Mouse (Mus musculus) thymus, postnatal 25 days (tissue): ENCODE data around the gene Rpp25.

ENCODE experiments used
- DNase-seq: peaks from one replicate; pipeline ENCODE4 v3.0.0; 2022

The Rpp25 gene

DNA sequence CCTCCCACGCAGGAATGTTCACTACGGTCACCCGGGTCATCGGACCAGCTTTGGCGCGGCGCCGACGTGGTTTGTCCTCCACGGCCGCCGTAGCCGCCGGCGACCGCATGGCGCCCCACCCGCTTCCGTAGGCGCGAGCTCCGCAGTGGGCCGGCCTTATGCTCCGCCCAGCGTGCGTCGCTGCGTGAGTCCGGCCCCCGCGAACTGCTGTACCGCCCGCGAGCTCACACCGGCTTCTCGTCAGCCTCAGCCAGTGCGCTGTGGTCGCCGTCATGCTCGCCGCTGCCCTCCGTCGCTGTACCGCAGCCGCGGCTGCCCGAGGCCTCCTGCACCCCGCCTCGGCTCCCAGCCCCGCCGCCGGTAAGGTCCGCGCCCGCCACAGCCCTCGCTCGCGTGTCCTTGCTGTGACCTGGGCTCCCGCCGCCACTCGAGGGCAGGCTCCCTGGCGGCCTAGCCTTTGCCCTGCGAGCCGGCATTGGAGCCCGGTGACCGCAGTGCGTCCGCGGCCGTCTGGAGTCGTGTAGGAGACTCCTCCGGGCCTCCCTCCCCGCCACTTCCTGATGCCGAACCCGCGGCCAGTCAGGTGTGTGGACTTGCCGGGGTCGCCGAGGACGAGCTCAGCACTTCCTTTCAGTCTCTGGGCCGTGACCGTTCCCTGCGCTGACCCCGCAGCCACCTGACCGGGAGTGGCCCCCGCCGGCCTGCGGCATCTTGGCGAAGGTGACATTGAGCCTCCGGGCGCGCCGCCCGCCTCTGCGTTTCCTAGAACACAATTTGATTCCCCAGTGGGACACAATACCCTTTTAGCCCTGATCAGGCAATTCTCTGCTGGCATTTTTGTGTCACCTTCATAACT lies 17.5 kb downstream of the Rpp25 start, which contains the start of gene Cox5a:
Gene Cox5a (plus strand): TSS at position 219 of the 856 bp plus-strand sequence.
- DNase-seq = peak; percentile 90

DNA sequence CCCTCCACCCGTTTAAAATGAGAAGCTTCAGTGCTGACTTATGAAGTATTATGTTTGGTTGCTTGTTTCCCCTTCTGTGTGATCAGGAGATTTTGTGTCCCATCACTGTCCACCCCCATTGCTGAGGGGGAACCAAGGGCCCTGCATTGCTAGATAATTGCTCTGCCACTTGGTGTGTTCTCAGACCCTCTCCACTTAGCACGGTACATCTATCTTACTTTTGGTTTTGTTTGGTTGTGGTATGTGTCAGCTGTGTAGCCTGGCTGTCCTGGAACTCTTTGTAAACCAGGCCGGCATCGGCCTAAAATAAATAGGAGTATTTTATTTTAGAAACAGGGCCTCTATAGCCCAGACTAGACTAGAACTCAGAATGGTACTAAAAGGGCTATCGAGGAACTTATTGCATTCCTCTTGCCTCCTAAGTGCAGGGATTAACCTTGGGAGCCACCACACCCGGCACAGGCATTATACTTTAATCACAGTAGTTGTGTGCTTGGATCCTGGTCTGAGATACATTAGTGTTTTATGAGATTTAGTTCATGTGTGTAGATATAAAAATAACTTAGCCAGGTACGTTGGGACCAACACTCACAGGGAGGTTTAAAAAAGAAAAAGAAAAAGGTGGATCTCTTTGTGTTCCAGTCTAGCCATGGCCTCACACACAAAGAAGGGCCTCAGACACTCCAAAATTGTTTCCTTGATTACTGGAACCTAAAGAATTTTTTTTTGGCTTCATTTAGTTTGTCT lies 18.5 kb downstream of the Rpp25 start:
- no peak for DNase-seq

DNA sequence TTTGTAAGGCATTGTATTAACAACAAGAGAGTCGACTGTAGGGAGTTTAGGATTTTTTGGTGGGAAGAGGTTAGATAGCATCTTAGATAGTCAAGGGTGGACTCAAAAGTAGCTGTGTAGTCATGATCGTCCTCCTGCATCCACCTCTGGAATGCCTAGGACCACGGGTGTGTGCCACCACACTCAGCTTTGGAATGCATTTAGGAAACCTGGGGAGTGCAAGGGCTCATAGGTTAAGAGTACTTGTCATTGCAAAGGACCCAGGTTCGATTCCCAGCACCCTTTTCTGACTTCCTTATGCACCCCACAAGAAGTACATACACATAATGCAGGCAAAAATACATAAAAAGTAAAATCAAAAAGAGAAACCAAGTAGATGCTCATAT lies 19.0 kb downstream of the Rpp25 start:
- no peak for DNase-seq

DNA sequence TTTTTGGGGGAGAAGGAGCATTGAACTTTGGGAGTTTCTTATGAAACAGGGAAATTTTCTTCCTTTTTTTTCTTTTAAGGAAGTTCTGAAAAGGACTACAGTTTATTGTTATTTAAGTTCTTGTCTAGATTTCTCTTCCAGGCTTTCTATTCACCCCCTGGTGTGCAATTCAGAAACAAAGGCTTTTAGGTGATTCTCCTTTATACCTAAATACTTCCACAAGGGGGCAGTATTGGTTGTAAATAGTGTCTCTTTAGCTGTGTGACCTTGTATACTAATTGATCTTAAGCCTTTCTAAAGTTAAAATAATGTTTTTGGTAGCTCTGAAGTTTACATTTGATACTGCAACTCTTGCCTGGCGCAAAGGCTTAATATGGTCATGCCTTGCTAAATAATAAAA lies 19.9 kb downstream of the Rpp25 start:
- no peak for DNase-seq

DNA sequence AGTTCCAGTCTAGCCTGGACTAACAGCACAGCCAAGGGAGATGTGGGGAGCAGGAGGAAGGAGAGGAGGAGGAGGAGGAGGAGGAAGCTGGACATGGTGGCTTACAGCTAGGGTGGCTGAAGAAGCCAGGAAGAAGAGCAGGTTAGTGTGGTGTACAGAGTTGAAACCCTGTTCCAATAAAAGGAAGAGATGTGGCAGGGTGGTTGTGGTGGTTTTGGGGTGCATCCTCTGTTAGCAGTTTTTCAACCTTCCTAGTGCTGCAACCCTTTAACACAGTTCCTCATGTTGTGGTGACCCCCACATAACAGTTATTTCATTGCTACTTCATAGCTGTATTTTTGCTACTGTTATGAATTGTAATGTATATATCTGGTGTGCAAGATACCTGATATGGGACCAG lies 20.6 kb downstream of the Rpp25 start:
- no peak for DNase-seq

DNA sequence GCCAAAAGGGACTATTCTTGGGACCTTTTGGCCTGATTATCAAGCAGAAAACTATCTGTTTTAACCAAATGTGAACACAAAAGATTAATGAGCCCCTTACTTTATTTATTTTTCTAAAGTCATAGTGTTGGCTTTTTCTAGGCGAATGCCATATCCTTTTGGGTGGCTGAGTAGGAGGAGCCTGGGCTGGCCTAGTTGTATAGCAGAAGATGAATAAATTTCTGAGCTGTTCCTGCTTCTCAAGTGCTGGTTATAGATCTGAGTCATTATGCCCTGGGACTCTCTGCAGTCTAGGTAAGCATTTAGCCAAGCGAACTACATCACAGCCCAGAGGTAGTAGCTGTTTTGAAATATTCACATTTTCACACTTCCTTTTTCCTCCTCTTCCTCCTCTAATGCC lies 21.7 kb downstream of the Rpp25 start:
- no peak for DNase-seq

DNA sequence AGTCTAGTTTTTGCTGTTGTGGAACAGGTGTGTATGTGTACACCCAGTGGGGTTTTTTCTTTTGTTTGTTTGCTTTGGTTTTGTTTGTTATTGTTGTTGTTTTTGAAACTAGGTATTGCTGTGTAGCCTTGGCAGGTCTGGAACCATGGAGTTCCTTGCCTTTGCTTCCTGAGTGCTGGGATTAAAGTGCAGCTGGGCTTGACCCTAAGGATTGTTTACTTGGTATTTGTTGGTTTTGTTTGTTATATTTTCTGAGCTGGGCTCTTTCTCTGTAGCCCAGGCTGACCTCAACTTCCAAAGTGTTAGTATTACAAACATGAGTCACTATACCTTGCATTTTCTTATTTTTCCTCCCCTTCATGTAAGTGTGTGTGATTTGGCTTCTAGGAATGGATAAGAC lies 22.6 kb downstream of the Rpp25 start:
- no peak for DNase-seq

DNA sequence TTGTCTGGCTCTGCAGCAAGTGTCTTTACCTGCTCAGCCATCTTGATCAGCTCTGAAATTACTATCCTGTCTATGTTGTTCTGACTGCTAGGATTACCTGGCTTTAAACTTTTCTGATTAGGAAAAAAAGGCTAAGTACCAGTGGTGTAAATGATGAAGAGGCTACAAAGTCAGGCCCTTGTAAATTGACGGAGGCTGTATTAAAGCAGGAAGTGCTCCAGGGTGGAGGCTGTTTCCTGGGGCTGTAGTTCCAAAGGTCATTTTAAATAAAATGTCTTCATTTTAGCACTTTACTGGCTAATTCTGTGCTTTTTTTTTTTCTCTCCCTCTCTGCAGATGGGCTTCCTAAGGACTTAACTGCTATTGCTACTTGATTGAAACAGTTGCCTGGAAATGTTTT lies 28.1 kb downstream of the Rpp25 start:
- DNase-seq = no peak

DNA sequence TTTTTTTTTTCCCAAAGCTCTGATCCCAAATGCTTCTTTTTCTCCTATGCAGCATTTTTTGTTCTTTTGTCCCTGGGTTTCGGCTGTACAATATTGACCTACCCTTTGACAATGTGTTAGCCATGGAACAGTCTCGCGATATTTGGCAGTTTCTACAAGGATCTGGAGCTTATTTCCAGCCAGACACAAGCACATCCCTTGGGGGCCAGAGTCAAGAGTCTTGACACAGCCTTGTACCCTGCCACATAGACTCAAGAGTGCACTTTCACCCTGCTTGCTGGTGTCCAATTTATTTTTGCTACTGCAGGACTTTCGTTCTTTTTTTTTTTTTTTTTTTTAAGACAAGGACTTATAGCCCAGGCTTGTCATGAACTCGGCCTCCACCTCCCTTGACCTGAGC lies 32.5 kb downstream of the Rpp25 start:
- no peak for DNase-seq

DNA sequence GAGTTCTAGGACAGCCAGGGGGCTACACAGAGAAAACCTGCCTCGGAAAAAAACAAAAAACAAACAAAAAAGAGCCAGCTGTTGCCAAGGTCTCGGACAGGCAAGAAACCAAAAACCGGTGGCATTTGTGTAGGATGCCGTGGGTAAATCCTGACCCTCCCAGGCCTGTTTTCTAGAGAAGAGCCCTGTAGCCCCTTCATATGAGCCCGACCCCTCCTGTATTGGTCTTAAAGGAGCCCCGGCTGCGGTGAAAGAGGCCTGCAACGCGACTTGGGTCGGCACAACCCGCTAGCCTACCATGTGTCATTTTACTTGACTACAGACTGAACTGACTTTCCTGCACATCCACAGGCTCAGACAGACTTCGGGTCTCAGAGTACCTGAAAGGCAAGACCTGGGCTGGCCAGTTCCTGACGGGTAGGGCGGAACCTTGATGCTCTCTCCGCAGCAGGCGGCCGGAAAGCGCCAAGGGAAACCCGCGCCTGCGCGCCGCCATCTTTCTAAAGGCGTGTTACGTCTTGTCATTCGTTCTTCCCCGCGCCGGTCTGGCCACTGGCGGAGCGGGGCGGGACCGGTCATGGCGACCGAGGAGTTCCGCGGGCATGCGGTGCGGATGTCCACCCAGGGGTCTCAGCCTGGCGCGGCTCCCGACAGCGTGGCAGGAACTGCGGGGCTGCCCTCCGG lies 33.4 kb downstream of the Rpp25 start, which contains the start of gene Fam219b:
Gene Fam219b (plus strand): TSS at position 485 of the 684 bp plus-strand sequence.
- peak; percentile 86 for DNase-seq

DNA sequence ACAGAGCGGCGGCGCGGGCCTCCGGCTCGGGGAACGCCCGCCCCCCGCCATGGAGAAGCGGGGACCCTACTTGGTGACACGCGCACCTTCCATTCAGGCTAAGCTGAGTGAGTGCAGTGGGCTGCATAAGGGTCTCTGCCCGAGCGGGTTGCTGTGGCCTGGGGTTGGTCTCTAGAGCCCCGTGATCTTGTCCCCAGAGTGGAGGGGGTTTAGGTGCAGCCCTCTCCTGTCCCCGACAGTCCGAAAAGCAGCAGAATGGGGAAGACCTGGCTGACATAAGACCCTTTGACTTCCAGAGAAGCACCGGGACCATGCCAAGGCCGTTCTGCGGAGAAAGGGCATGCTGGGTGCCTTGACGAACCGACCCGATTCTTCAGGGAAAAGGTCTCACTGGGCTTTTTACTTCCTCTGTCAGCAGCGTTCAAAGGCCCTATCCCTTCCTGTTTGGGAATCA lies 33.9 kb downstream of the Rpp25 start:
- DNase-seq = no peak

DNA sequence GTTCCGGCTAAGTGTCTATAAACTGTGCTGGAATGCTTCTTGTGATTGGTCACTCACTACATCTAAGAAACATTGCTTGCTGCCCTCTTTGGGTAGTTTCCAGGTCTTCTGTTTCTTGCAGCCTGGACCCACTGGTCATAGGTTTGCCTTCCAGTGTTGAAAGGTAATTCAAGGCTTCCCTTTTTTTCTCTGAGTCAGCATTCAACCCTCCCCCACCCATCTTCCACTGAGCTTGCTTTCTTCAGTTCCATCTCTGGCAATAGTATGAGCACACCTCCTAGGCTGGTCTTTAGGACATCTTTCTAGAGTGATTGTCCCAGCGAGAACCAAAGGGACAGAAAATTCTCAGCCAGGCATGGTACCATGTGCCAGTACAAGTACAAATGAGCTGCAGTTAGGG lies 35.7 kb downstream of the Rpp25 start:
- DNase-seq = no peak

DNA sequence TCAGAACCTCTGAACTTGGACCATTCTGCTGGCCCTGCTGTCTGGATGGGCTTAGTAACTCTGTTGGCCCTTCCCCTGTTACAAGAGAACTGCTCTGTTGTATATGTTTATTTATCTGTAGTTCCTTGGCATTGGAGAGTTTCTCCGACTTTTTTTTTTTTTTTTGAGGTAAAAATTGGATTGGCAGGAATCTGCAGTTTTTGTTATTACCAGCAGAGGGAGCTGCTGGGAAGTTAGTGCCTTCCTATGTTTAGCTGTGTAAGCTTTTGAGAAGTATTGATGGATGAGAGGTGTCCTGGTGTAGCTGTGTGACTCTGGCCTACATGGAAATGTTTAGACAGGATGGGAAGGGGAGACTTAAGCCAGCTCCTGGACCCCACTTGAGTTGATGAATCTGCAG lies 37.5 kb downstream of the Rpp25 start:
- DNase-seq = no peak

DNA sequence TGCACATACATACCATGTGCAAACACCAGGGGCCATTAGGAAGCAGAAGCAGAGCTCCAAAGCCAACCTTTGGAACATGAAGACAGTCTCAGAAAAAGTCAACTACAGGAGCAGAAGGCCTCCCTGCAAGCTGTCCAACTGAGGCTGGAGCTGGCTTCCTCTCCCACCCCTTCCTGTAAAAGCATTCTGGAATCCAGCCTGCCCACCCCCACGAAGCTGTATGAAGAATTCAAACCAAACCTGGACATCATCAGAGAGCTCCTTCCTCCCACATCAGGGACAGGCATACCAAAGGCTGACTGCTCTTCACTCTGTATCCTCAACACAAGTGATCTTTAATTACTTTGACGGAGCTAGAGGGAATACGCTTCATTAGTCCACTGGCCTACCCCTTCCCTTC lies 40.1 kb downstream of the Rpp25 start:
- no peak for DNase-seq

DNA sequence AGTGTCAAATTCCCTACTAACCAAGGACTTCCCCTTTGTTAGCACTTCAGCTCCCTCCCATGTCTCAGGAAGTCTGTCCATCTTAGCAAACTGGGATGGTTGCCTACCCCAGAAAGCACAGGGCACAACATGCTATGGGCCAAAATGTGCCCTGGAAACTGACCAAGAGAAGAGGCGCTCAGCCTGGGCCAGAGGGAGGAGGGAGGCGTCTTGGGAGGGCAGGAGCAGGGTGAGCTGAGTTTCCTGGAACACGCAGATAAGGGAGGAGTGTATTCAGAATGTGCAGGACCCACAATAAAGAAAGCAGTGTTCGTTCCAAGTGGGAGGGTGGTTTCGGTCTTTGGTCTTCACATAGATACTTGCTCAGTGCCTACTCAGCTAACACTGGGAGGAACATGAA lies 43.5 kb downstream of the Rpp25 start:
- no peak for DNase-seq

DNA sequence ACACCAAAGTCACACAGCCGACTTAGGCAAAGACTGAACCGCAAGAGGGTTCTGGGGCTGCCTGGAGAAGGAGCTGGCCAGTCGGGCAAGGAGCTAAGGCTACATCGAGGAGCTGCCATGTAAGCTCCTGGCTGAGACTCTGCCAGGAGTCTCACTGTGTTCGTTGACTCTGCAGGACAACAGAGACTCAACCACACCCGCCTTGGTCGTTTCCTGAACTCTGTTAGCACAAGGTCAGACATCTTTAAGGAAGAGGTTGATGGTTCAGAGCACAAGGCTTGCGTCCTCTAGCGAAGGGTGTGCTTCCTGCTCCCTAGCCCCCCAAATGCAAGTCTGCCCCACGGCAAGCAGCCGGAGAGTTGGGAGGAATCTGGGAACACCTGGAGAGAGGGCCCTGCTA lies 44.0 kb downstream of the Rpp25 start:
- DNase-seq = no peak

DNA sequence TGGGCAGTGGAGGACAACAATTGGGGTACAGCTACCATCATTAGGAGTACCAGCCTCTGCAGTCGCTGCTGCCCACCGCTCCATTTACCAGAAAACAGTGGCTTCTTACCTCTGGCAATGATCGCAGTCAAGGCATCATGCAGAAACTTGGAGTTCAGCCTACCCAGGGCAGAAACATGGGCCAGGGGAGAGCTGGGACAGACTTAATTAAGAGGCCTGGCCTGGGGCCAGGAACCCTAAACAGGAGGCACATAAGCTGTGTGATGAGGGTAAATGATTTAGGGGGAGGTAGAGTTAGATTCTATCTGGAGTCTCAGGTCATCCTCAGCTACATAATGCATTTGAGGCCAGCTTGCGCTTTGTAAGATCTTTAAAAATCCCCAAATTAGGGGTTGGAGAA lies 45.4 kb downstream of the Rpp25 start:
- DNase-seq = no peak

DNA sequence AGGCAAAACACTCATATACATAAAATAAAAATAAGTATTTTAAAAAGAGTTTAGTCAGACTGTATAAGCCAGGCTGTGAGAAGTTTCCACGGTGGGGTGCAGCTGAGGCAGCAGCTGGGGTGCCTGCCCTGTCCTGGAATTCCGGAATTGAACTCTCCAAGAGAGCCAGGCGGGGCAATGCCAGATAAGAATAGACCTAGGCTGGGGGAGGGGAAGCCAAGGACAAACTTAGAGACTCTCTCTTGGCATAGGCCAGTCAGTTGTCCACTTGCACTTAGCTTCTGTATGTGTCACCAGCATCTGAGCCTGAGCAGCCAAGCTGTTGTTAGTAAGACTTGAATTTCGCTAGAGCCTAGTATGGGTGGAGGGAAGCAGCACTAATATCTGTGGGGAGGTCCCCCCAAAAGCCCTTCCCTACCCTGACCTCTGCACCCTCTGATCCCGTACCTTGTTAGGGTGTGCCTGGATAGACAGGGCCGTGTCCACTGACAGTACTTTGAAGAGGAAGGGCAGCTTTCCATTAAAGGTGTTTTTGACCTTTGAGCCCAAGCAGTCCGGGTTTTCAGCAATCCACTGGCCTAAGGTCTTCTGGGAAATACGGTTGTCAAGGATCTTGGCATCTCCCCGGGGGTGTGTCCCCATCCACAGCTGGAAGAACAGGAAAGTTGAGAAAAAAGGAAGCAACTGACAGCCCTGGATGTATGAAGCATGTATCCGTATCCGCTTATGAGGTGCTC lies 46.5 kb downstream of the Rpp25 start:
- no peak for DNase-seq

DNA sequence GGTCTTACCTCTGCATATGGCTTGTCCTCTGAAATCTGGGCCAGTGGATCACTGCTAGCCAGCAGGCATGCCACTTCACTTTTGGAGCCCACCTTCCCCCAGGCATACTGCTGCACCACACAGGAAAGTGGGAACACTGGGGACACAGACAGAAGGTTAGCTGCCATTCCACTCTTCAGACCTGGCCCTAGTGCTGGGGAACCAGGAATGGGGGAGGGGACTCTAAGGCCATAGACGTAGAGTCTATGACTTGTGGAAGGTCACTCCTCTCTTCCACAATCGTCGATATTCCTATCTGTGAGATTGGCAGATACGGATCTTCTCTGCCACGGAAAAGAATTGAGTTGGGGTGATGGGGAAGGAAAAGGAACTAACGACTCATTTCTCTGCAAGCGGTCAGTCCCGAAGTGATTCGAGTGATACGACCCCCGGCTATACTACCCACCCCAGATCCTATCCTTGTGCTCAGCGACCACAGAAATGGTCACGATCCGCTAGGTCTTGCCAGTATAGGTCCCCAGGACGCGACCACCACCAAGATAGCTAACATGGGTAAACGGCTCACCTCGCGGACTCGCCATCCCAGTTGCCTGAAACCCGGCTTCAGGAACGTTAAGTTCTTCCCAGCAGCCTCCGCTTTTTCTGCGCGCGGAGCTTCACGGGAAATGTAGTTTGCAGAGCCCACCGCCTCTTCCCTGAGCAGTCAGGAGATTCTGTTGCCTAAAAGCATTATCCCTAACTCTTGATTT lies 48.5 kb downstream of the Rpp25 start, which contains the start of gene Mpi:
Gene Mpi (minus strand): TSS at position 625 of the 749 bp plus-strand sequence.
- peak; percentile 58 for DNase-seq

DNA sequence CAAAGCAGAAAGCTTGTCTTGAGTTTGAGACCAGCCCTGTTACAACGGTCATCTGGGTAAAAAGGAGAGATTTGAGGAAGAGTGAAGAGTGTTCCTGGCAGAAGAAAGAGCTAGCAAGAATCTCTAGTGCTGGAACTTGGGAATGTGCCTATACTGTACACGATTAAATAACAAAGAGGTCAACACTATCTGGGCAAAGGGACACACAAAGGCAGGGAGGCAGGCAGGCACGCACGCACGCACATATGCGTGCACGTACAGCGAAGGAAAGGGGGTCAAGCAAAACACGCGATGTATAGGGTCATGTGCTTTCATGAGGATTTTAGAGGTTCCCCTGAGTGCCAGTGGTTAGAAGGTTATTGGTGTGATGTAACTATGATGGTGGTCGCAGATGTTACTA lies 49.3 kb downstream of the Rpp25 start:
- no peak for DNase-seq

DNA sequence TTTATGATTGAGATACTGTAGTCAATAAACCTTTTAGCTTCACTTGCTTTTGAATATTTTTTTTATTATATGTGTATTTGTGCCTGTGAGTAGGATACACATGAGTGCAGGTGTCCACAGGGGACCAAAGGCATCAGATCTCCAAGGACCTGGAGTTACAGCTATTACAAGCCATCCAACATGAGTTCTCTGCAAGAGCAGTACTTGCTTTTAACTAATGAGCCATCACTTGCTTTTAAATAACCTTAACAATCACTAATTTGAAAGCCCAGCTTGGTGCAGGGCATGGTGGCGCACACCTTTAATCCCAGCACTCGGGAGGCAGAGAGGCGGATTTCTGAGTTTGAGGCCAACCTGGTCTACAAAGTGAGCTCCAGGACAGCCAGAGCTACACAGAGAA lies 50.9 kb downstream of the Rpp25 start:
- no peak for DNase-seq
